Mouse (Mus musculus) heart, embryonic 16.5 days (tissue): ENCODE measurements around the gene Tll2. TPM values are rescaled to one million over a fixed set of nuclear protein-coding genes. Genes with fewer than 3 reads are reported as not detected.

Source experiments
- ATAC-seq: fragments of 200-750 bp; cut with Nextera tagmentation; replicated peaks from 2 replicates; pipeline ENCODE4 v1.8.0; 2017; ENCODE audit warnings: moderate number of reproducible peaks; ENCODE audit not compliant: insufficient read depth, low FRiP score; ENCODE audit errors: extremely low read depth
- H3K27ac ChIP-seq: fragments of 300-500 bp; sonication (generic); 2 replicates; pipeline ENCODE4 v1.5.1; 2014; ENCODE audit warnings: mild to moderate bottlenecking, low read length, control low read depth, moderate library complexity
- H3K27me3 ChIP-seq: fragments of 300-500 bp; sonication (generic); 2 replicates; pipeline ENCODE4 v1.6.1; 2014; ENCODE audit warnings: low read length, mixed read lengths; ENCODE audit not compliant: control insufficient read depth, insufficient read depth
- H3K36me3 ChIP-seq: fragments of 300-500 bp; sonication (generic); 2 replicates; pipeline ENCODE4 v1.6.1; 2014; ENCODE audit not compliant: control insufficient read depth, insufficient read depth
- H3K4me1 ChIP-seq: fragments of 300-500 bp; sonication (generic); 2 replicates; pipeline ENCODE4 v1.6.1; 2014; ENCODE audit warnings: low read length, mixed read lengths; ENCODE audit not compliant: control insufficient read depth, insufficient read depth
- H3K4me2 ChIP-seq: fragments of 300-500 bp; sonication (generic); 2 replicates; pipeline ENCODE4 v1.6.1; 2014; ENCODE audit warnings: low read depth, mild to moderate bottlenecking, control low read depth, low read length
- H3K4me3 ChIP-seq: fragments of 300-500 bp; sonication (generic); 2 replicates; pipeline ENCODE4 v1.5.1; 2014; ENCODE audit warnings: mild to moderate bottlenecking, control low read depth, low read length
- H3K9ac ChIP-seq: fragments of 300-500 bp; sonication (generic); 2 replicates; pipeline ENCODE4 v1.6.1; 2014; ENCODE audit warnings: low read length, control low read depth
- H3K9me3 ChIP-seq: fragments of 300-500 bp; sonication (generic); replicated peaks from 2 replicates; pipeline ENCODE4 v1.6.1; 2016; ENCODE audit warnings: low read length; ENCODE audit not compliant: control insufficient read depth
- WGBS: fragments of 180-500 bp; shearing (Covaris S2); extraction: QIAGEN DNeasy Blood & Tissue Kit; methylation state at CpG from one replicate; pipeline ENCODE4 v1.1.7; 2014; 5-methylcytosine and 5-hydroxymethylcytosine counted together
- polyA plus RNA-seq: library from polyadenylated mRNA; unstranded; fragments of >200 nt; fragmentation: Nextera tagmentation; extraction: Ambion mirVana; gene quantifications from 2 replicates; pipeline ENCODE4 v1.2.1, GENCODE M21; 2015

The Tll2 gene
- polyA plus RNA-seq, 1 experiment from 2014 or later = 0.20 TPM

DNA sequence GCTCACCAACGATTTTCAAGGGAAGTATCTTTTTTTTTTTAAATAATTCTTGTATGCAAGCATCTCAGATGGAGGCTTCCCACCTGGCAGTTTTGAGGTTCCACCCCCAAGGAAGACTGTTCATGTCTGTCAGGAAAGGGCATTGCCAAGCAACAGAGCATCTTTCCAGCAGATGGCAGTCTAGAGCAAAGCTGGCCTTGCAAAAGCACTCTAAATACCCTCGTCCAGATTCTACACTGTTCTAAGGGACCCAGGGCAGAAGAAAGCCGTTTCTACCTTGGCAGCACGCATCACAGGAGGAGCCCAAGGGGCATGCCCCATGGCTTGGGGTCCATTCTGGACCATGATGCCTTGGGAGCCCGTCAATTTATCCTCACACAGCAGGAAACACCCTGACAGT, 116.8 kb downstream of the Tll2 start:
- Histone ChIP-seq H3K36me3 (no peaks in the 10 kb centered on the region), H3K9me3 (no peaks in the 10 kb centered on the region), H3K27me3 (peaks cover 3% of the 10 kb centered on the region; the same call in 1 of the 2 replicates), H3K4me1 (no peaks in the 10 kb centered on the region), H3K27ac (no peak overlapping the region), H3K4me2 (no peak overlapping the region), H3K9ac (no peak overlapping the region), H3K4me3 (no peak overlapping the region)
- 6% methylated on average over 5 of the region's 5 CpGs for WGBS
- no peak; the same call in 1 of the 2 replicates for ATAC-seq

DNA sequence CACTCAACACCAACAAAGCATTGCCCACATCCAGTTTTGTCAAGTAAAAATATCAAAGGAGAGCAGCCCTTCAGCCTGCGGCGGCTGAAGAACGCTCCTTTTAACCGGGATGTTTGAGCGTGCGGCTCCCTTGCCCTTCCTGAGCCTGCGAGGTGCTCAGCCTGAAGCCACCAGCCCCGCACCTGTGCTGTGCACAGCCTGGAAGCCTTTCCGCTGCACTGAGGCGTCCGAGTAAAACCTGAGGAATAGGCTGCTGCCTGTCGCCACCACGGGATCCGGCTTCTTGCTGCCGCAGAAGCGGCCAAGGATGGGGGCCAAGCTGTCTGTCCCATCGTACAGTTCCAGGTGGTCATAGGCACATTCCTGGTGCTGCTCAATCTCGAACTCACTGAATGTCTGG, 118.1 kb downstream of the Tll2 start:
- no peak overlapping the region for H3K4me3 ChIP-seq
- no peaks in the 10 kb centered on the region for H3K36me3 ChIP-seq
- WGBS = 38% methylated on average over 18 of the region's 18 CpGs
- H3K9me3 ChIP-seq = no peaks in the 10 kb centered on the region
- no peak overlapping the region for H3K27ac ChIP-seq
- H3K9ac ChIP-seq = no peak overlapping the region
- peaks cover 3% of the 10 kb centered on the region; the same call in 1 of the 2 replicates for H3K27me3 ChIP-seq
- ATAC-seq = no peak
- peak overlapping the region; percentile 5; the same call in 1 of the 2 replicates for H3K4me2 ChIP-seq
- H3K4me1 ChIP-seq = no peaks in the 10 kb centered on the region

DNA sequence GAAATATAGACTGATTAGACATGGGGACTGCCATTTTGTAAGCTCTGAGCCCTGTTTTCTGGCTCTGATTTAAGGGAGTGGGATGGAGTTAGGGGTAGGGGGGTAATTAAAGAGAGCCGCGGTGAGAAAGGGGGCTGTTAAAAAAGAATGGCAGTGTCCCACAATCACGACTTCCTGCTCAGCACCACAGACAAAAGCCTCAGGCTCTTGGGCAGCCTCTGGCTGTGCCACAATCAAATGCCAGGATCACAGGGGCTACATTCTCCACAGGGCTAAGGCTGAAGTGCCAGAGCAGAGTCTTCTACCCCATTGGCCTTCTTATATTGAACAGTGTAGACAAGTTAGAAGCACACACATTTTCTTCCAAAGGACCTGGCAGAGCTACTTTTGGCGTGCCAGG, 118.7 kb downstream of the Tll2 start:
- Histone ChIP-seq H3K4me2 (no peak overlapping the region), H3K9ac (no peak overlapping the region), H3K4me3 (no peak overlapping the region), H3K9me3 (no peaks in the 10 kb centered on the region), H3K36me3 (no peaks in the 10 kb centered on the region), H3K27me3 (peaks cover 3% of the 10 kb centered on the region; the same call in 1 of the 2 replicates), H3K4me1 (no peaks in the 10 kb centered on the region), H3K27ac (no peak overlapping the region)
- WGBS = 59% methylated on average over 4 of the region's 4 CpGs
- ATAC-seq = no peak

- ATAC-seq = no peak
- WGBS = 5% methylated on average over 2 of the region's 2 CpGs
- no peak overlapping the region for H3K4me2 ChIP-seq
Observed at GRCm38 (mm10) chr19:41086700-41087099, 119.9 kb downstream of the Tll2 start.

GRCm38 (mm10) chr19:41086289-41086688, 120.3 kb downstream of the Tll2 start:
- no peaks in the 10 kb centered on the region for H3K9me3 ChIP-seq
- H3K4me3 ChIP-seq = no peak overlapping the region
- H3K27me3 ChIP-seq = peaks cover 3% of the 10 kb centered on the region; the same call in 1 of the 2 replicates
- no peak overlapping the region for H3K9ac ChIP-seq
- H3K4me2 ChIP-seq = no peak overlapping the region
- no peak for ATAC-seq
- no peaks in the 10 kb centered on the region for H3K36me3 ChIP-seq
- WGBS = 87% methylated on average over 6 of the region's 6 CpGs
- no peak overlapping the region for H3K27ac ChIP-seq
- peaks cover 8% of the 10 kb centered on the region; the same call in 1 of the 2 replicates for H3K4me1 ChIP-seq

More at GRCm38 (mm10) chr19:41086700-41087099, 119.9 kb downstream of the Tll2 start:
- Histone ChIP-seq H3K4me3 (no peak overlapping the region), H3K27me3 (peaks cover 3% of the 10 kb centered on the region; the same call in 1 of the 2 replicates), H3K9me3 (no peaks in the 10 kb centered on the region), H3K36me3 (no peaks in the 10 kb centered on the region), H3K4me1 (peaks cover 4% of the 10 kb centered on the region; the same call in 1 of the 2 replicates), H3K9ac (no peak overlapping the region), H3K27ac (no peak overlapping the region)

GRCm38 (mm10) chr19:41083646-41084045, 123.0 kb downstream of the Tll2 start:
- no peak overlapping the region for H3K27ac ChIP-seq
- H3K27me3 ChIP-seq = peaks cover 3% of the 10 kb centered on the region; the same call in 1 of the 2 replicates
- 77% methylated on average over 14 of the region's 14 CpGs for WGBS
- no peaks in the 10 kb centered on the region for H3K36me3 ChIP-seq
- no peak overlapping the region for H3K4me3 ChIP-seq
- no peaks in the 10 kb centered on the region for H3K9me3 ChIP-seq
- H3K9ac ChIP-seq = no peak overlapping the region
- peaks cover 11% of the 10 kb centered on the region; the same call in 1 of the 2 replicates for H3K4me1 ChIP-seq
- H3K4me2 ChIP-seq = no peak overlapping the region
- ATAC-seq = no peak

DNA sequence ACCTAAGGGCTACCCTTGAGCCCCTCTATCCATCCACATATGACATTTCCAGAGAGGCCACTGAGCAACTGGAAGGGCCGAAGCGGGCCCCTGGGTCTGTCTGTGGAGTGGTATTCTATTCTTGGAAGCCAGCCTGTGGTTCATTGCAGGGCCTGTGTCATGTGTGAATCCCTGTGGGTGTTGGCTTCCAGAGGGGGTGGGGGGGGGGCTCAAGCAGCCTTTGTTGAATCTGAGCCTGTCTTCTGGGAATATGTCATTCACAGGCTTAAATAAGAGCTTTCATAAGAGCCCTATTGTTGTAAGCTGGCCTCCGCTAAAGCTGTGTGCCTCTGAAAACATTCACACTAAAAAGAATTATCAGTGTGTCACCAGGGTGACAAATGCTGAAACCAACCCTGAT, 125.0 kb downstream of the Tll2 start:
- Histone ChIP-seq H3K9ac (0 out of 2 replicates have a peak overlapping the region, but pooled peaks have one; percentile 11), H3K36me3 (no peaks in the 10 kb centered on the region), H3K27me3 (no peaks in the 10 kb centered on the region), H3K4me3 (no peak overlapping the region), H3K4me2 (no peak overlapping the region), H3K27ac (no peak overlapping the region), H3K4me1 (peaks cover 11% of the 10 kb centered on the region; the same call in 1 of the 2 replicates), H3K9me3 (no peaks in the 10 kb centered on the region)
- 20% methylated on average over 3 of the region's 3 CpGs for WGBS
- ATAC-seq = peak; percentile 63

DNA sequence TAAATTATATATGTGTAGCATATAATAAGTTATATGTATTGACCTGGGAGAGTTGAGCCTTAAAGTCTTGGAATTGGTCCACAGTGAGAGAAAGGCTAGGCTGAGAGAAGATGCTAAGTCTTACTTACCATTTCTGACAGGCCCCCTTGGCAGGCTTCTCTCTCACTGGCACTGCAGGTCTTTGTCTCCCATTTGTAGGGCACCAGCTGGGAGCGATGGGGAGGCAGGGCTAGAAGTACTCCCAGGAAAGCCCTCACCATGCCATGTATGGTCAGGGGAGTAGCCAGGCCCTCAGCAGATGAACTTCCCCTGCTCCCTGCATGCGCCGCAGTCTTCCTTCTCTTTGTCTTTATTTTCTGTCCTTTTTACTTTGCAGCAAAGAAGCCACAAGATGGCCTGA, 129.7 kb downstream of the Tll2 start, which contains the start of gene Opalin:
Gene Opalin (minus strand): TSS at position 208 of the 400 bp plus-strand sequence.
- 75% methylated on average over 3 of the region's 3 CpGs for WGBS
- no peak for ATAC-seq
- Histone ChIP-seq H3K36me3 (no peaks in the 10 kb centered on the region), H3K4me1 (peaks cover 9% of the 10 kb centered on the region; the same call in 1 of the 2 replicates), H3K4me3 (no peak within 1 kb of the TSS), H3K9ac (no peak within 1 kb of the TSS), H3K27ac (no peak within 1 kb of the TSS), H3K9me3 (no peaks in the 10 kb centered on the region), H3K27me3 (no peaks in the 10 kb centered on the region), H3K4me2 (no peak within 1 kb of the TSS)

- H3K4me2 ChIP-seq = no peak overlapping the region
- ATAC-seq = no peak
- 78% methylated on average over 14 of the region's 14 CpGs for WGBS
- H3K9ac ChIP-seq = no peak overlapping the region
- H3K27ac ChIP-seq = no peak overlapping the region
- H3K9me3 ChIP-seq = no peaks in the 10 kb centered on the region
- H3K4me3 ChIP-seq = no peak overlapping the region
- no peaks in the 10 kb centered on the region for H3K36me3 ChIP-seq
- H3K27me3 ChIP-seq = no peaks in the 10 kb centered on the region
- H3K4me1 ChIP-seq = no peaks in the 10 kb centered on the region
Observed at GRCm38 (mm10) chr19:41073746-41074455, 132.7 kb downstream of the Tll2 start.
